Mouse (Mus musculus): ENCODE measurements around the gene Atp2c2. TPM values are rescaled to one million over a fixed set of nuclear protein-coding genes. Genes with fewer than 3 reads are reported as not detected.

Gene Atp2c2
- polyA plus RNA-seq (2012; rRNA removed): 2.2 and 2.3 TPM in 2 replicates

- no peak for DNase-seq (ENCODE audit: low spot score)
These were observed at the start of gene Atp2c2 for GRCm38 (mm10) chr8:119699549-119700134. Atp2c2 (plus strand) TSS chr8:119700009.

GRCm38 (mm10) chr8:119651324-119651723 is 48.5 kb upstream of the Atp2c2 start:
- no peak for DNase-seq (ENCODE audit: low spot score)

- no peak for DNase-seq (ENCODE audit: low spot score)
These were observed 42.9 kb upstream of the Atp2c2 start for GRCm38 (mm10) chr8:119656709-119657464.

- no peak for DNase-seq (ENCODE audit: low spot score)
These were observed 38.7 kb upstream of the Atp2c2 start for GRCm38 (mm10) chr8:119661081-119661480.

- no peak for DNase-seq (ENCODE audit: low spot score)
These were observed 37.9 kb upstream of the Atp2c2 start for GRCm38 (mm10) chr8:119661892-119662291.

GRCm38 (mm10) chr8:119663440-119663839 is 36.4 kb upstream of the Atp2c2 start:
- DNase-seq (ENCODE audit: low spot score): no peak

GRCm38 (mm10) chr8:119665270-119665669 is 34.5 kb upstream of the Atp2c2 start:
- no peak for DNase-seq (ENCODE audit: low spot score)

- DNase-seq (ENCODE audit: low spot score): no peak
These were observed 33.4 kb upstream of the Atp2c2 start, which contains the start of gene Wfdc1 for GRCm38 (mm10) chr8:119666219-119666951. Wfdc1 (plus strand) TSS chr8:119666365.

- no peak for DNase-seq (ENCODE audit: low spot score)
These were observed 31.4 kb upstream of the Atp2c2 start for GRCm38 (mm10) chr8:119668447-119668846.

GRCm38 (mm10) chr8:119669284-119669683 is 30.5 kb upstream of the Atp2c2 start:
- no peak for DNase-seq (ENCODE audit: low spot score)

GRCm38 (mm10) chr8:119670419-119671091 is 29.3 kb upstream of the Atp2c2 start:
- no peak for DNase-seq (ENCODE audit: low spot score)

GRCm38 (mm10) chr8:119673976-119674555 is 25.7 kb upstream of the Atp2c2 start:
- DNase-seq (ENCODE audit: low spot score): no peak

GRCm38 (mm10) chr8:119675457-119675856 is 24.4 kb upstream of the Atp2c2 start:
- DNase-seq (ENCODE audit: low spot score): no peak

GRCm38 (mm10) chr8:119676389-119676788 is 23.4 kb upstream of the Atp2c2 start:
- peak; percentile 84 for DNase-seq (ENCODE audit: low spot score)

- DNase-seq (ENCODE audit: low spot score): no peak
These were observed 21.5 kb upstream of the Atp2c2 start for GRCm38 (mm10) chr8:119678138-119678843.

GRCm38 (mm10) chr8:119679184-119679583 is 20.6 kb upstream of the Atp2c2 start:
- DNase-seq (ENCODE audit: low spot score): no peak

GRCm38 (mm10) chr8:119690602-119691001 is 9.2 kb upstream of the Atp2c2 start:
- no peak for DNase-seq (ENCODE audit: low spot score)

GRCm38 (mm10) chr8:119691989-119692388 is 7.8 kb upstream of the Atp2c2 start:
- no peak for DNase-seq (ENCODE audit: low spot score)

- no peak for DNase-seq (ENCODE audit: low spot score)
These were observed 5.1 kb upstream of the Atp2c2 start for GRCm38 (mm10) chr8:119694696-119695095.

- no peak for DNase-seq (ENCODE audit: low spot score)
These were observed 2.6 kb upstream of the Atp2c2 start for GRCm38 (mm10) chr8:119697163-119697562.

GRCm38 (mm10) chr8:119698960-119699359 is 849 bp upstream of the Atp2c2 start:
- DNase-seq (ENCODE audit: low spot score): peak; percentile 51
